Mouse (Mus musculus): Measurements from ENCODE around the gene Arhgef40. TPM values are rescaled to one million over a fixed set of nuclear protein-coding genes. Genes with fewer than 3 reads are reported as not detected.

Gene Arhgef40
- total RNA-seq, 2 experiments from 2014 or later, result 2.6 to 5.1 TPM

Other genes with a start within 250 kb of the Arhgef40 start
- not detected in 2 replicates for gene Ang4, start 211.1 kb upstream of the Arhgef40 start, total RNA-seq (2015)
- not detected in 2 replicates for gene Ang4, start 211.1 kb upstream of the Arhgef40 start, total RNA-seq (2017)
- not detected in 2 replicates for gene AY358078, start 184.7 kb upstream of the Arhgef40 start, total RNA-seq (2015)
- gene AY358078, start 184.7 kb upstream of the Arhgef40 start, total RNA-seq (2017), result not detected in 2 replicates
- gene Ear6, start 131.0 kb upstream of the Arhgef40 start, total RNA-seq (2015), result 69.3 and 75.6 TPM in 2 replicates
- 89.1 and 124 TPM in 2 replicates for gene Ear6, start 131.0 kb upstream of the Arhgef40 start, total RNA-seq (2017)
- 6.2 and 11.7 TPM in 2 replicates for gene Mettl17, start 99.9 kb upstream of the Arhgef40 start, total RNA-seq (2015)
- 6.3 and 11.1 TPM in 2 replicates for gene Mettl17, start 99.9 kb upstream of the Arhgef40 start, total RNA-seq (2017)
- gene Slc39a2, start 91.8 kb upstream of the Arhgef40 start, total RNA-seq (2015), result 0.07 TPM in 1 of 2 replicates, not detected in the other
- 0.18 and 0.20 TPM in 2 replicates for gene Slc39a2, start 91.8 kb upstream of the Arhgef40 start, total RNA-seq (2017)
- 0.36 and 1.5 TPM in 2 replicates for gene Ndrg2, start 70.6 kb upstream of the Arhgef40 start, total RNA-seq (2015)
- gene Ndrg2, start 70.6 kb upstream of the Arhgef40 start, total RNA-seq (2017), result not detected in 2 replicates
- not detected in 2 replicates for gene Tppp2, start 66.3 kb upstream of the Arhgef40 start, total RNA-seq (2015)
- gene Tppp2, start 66.3 kb upstream of the Arhgef40 start, total RNA-seq (2017), result not detected in 2 replicates
- not detected in 2 replicates for gene Rnase13, start 61.9 kb upstream of the Arhgef40 start, total RNA-seq (2015)
- not detected in 2 replicates for gene Rnase13, start 61.9 kb upstream of the Arhgef40 start, total RNA-seq (2017)
- not detected in 2 replicates for gene Tmem253, start 30.9 kb downstream of the Arhgef40 start, total RNA-seq (2015)
- not detected in 2 replicates for gene Tmem253, start 30.9 kb downstream of the Arhgef40 start, total RNA-seq (2017)
- 3.7 and 4.4 TPM in 2 replicates for gene Zfp219, start 36.0 kb downstream of the Arhgef40 start, total RNA-seq (2015)
- gene Zfp219, start 36.0 kb downstream of the Arhgef40 start, total RNA-seq (2017), result 4.7 and 5.1 TPM in 2 replicates
- not detected in 2 replicates for gene Olfr221, start 57.7 kb downstream of the Arhgef40 start, total RNA-seq (2015)
- gene Olfr221, start 57.7 kb downstream of the Arhgef40 start, total RNA-seq (2017), result not detected in 2 replicates
- gene Hnrnpc, start 119.3 kb downstream of the Arhgef40 start, total RNA-seq (2015), result 221 and 239 TPM in 2 replicates
- gene Hnrnpc, start 119.3 kb downstream of the Arhgef40 start, total RNA-seq (2017), result 322 and 343 TPM in 2 replicates
- gene Rpgrip1, start 126.0 kb downstream of the Arhgef40 start, total RNA-seq (2015), result 2.9 and 3.6 TPM in 2 replicates
- gene Rpgrip1, start 126.0 kb downstream of the Arhgef40 start, total RNA-seq (2017), result 2.7 TPM in 2 replicates
- gene Supt16, start 212.7 kb downstream of the Arhgef40 start, total RNA-seq (2015), result 53.3 and 54.3 TPM in 2 replicates
- 148 and 153 TPM in 2 replicates for gene Supt16, start 212.7 kb downstream of the Arhgef40 start, total RNA-seq (2017)